Mouse (Mus musculus) forebrain, embryonic 13.5 days (tissue): ENCODE measurements at regions not wholly inside any gene's neighbourhood (a gene's known extent, or its start where the extent isn't known, plus 50 kb on each side); places are given as distances from the start of the nearest gene placed in this dataset.

Source experiments
- ATAC-seq: fragments of 200-750 bp; cut with Nextera tagmentation; 2 replicates; pipeline ENCODE4 v1.8.0; 2017
- H3K27ac ChIP-seq: fragments of 300-500 bp; sonication (generic); 2 replicates; pipeline ENCODE4 v1.5.1; 2015; ENCODE audit warnings: inconsistent platforms, mild to moderate bottlenecking, moderate library complexity
- H3K27me3 ChIP-seq: fragments of 300-500 bp; sonication (generic); 2 replicates; pipeline ENCODE4 v1.6.1; 2015; ENCODE audit warnings: mild to moderate bottlenecking, inconsistent platforms
- H3K36me3 ChIP-seq: fragments of 300-500 bp; sonication (generic); 2 replicates; pipeline ENCODE4 v1.6.1; 2015; ENCODE audit warnings: mild to moderate bottlenecking, inconsistent platforms; ENCODE audit not compliant: poor library complexity, severe bottlenecking
- H3K4me1 ChIP-seq: fragments of 300-500 bp; sonication (generic); 2 replicates; pipeline ENCODE4 v1.6.1; 2015; ENCODE audit warnings: inconsistent platforms
- H3K4me2 ChIP-seq: fragments of 300-500 bp; sonication (generic); 2 replicates; pipeline ENCODE4 v1.6.1; 2015; ENCODE audit warnings: inconsistent platforms, mild to moderate bottlenecking, moderate library complexity
- H3K4me3 ChIP-seq: fragments of 300-500 bp; sonication (generic); 2 replicates; pipeline ENCODE4 v1.5.1; 2015; ENCODE audit warnings: mild to moderate bottlenecking, inconsistent platforms
- H3K9ac ChIP-seq: fragments of 300-500 bp; sonication (generic); 2 replicates; pipeline ENCODE4 v1.6.1; 2015; ENCODE audit warnings: mild to moderate bottlenecking, inconsistent platforms
- H3K9me3 ChIP-seq: fragments of 300-500 bp; sonication (generic); replicated peaks from 2 replicates; pipeline ENCODE4 v1.6.1; 2016; ENCODE audit warnings: inconsistent platforms
- WGBS: fragments of 180-500 bp; shearing (Covaris S2); methylation state at CpG from one replicate; pipeline ENCODE4 v1.1.7; 2015; 5-methylcytosine and 5-hydroxymethylcytosine counted together

DNA sequence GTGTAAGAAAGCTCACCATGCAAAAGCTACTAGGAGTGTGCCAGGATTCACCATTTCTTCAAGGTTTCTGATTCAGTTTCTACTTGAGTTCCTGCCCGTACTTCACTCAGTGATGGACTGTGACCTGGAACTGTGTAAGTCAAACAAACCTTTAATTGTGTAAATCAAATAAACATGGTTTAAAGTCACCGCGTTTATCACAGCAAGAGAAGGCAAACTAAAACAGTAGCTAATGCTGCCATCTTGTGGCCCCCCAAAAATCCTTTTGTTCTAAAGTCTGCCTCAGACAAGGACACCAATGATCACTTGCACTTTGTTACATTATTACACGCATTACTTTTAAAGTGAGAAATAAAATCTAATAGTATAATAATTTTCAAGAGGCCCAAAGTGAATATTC lies 63.6 kb upstream of the Dcx start:
- H3K36me3 ChIP-seq, result no peaks in the 10 kb centered on the region
- H3K4me1 ChIP-seq, result no peaks in the 10 kb centered on the region
- no peaks in the 10 kb centered on the region for H3K27me3 ChIP-seq
- no peak overlapping the region for H3K4me2 ChIP-seq
- WGBS, result 33% methylated on average over 4 of the region's 4 CpGs
- H3K9me3 ChIP-seq, result no peaks in the 10 kb centered on the region
- no peak overlapping the region for H3K4me3 ChIP-seq
- H3K9ac ChIP-seq, result no peak overlapping the region
- H3K27ac ChIP-seq, result no peak overlapping the region
- ATAC-seq, result peak; percentile 51; the same call in 1 of the 2 replicates
